Mouse (Mus musculus) lung, embryonic 16.5 days (tissue): Measurements from ENCODE around the gene Scaper. TPM values are rescaled to one million over a fixed set of nuclear protein-coding genes. Genes with fewer than 3 reads are reported as not detected.

Experiments
- ATAC-seq: fragments of 200-750 bp; cut with Nextera tagmentation; 2 replicates; pipeline ENCODE4 v1.8.0; 2017; ENCODE audit warnings: low read depth, mild to moderate bottlenecking, moderate library complexity
- H3K27ac ChIP-seq: fragments of 300-500 bp; sonication (generic); 2 replicates; pipeline ENCODE4 v1.5.1; 2014; ENCODE audit warnings: mild to moderate bottlenecking, control low read depth, low read length
- H3K27me3 ChIP-seq: fragments of 300-500 bp; sonication (generic); 2 replicates; pipeline ENCODE4 v1.6.1; 2014; ENCODE audit warnings: low read depth, low read length, mixed read lengths; ENCODE audit not compliant: control insufficient read depth, insufficient read depth
- H3K36me3 ChIP-seq: fragments of 300-500 bp; sonication (generic); 2 replicates; pipeline ENCODE4 v1.6.1; 2014; ENCODE audit warnings: low read length; ENCODE audit not compliant: control insufficient read depth, insufficient read depth
- H3K4me1 ChIP-seq: fragments of 300-500 bp; sonication (generic); replicated peaks from 2 replicates; pipeline ENCODE4 v1.6.1; 2014; ENCODE audit warnings: low read length, mixed read lengths; ENCODE audit not compliant: control insufficient read depth, insufficient read depth
- H3K4me2 ChIP-seq: fragments of 300-500 bp; sonication (generic); 2 replicates; pipeline ENCODE4 v1.6.1; 2014; ENCODE audit warnings: low read depth, low read length, control low read depth
- H3K4me3 ChIP-seq: fragments of 300-500 bp; sonication (generic); 2 replicates; pipeline ENCODE4 v1.5.1; 2014; ENCODE audit warnings: mild to moderate bottlenecking, low read length, control low read depth
- H3K9ac ChIP-seq: fragments of 300-500 bp; sonication (generic); 2 replicates; pipeline ENCODE4 v1.6.1; 2014; ENCODE audit warnings: low read length, control low read depth
- H3K9me3 ChIP-seq: fragments of 300-500 bp; sonication (generic); 2 replicates; pipeline ENCODE4 v1.6.1; 2016; ENCODE audit warnings: low read length; ENCODE audit not compliant: control insufficient read depth
- WGBS: fragments of 180-500 bp; shearing (Covaris S2); extraction: QIAGEN DNeasy Blood & Tissue Kit; methylation state at CpG from one replicate; pipeline ENCODE4 v1.1.7; 2014; 5-methylcytosine and 5-hydroxymethylcytosine counted together
- polyA plus RNA-seq: library from polyadenylated mRNA; unstranded; fragments of >200 nt; fragmentation: Nextera tagmentation; extraction: Ambion mirVana; gene quantifications from 2 replicates; pipeline ENCODE4 v1.2.1, GENCODE M21; 2015

Scaper gene
- polyA plus RNA-seq: 7.3 and 7.7 TPM in 2 replicates

- Histone ChIP-seq H3K27me3 (no peaks in the 10 kb centered on the region), H3K4me1 (peaks cover 16% of the 10 kb centered on the region), H3K4me3 (peak within 1 kb of the TSS; percentile 88), H3K9ac (peak within 1 kb of the TSS; percentile 96), H3K4me2 (peak within 1 kb of the TSS; percentile 81), H3K27ac (peak within 1 kb of the TSS; percentile 89), H3K36me3 (no peaks in the 10 kb centered on the region), H3K9me3 (no peaks in the 10 kb centered on the region)
- peak; percentile 99 for ATAC-seq
- under 1% methylated on average over 48 of the region's 60 CpGs for WGBS
Measured at GRCm38 (mm10) chr9:55937664-55938617, at the start of gene Scaper. Gene Scaper, minus strand, starts transcription at chr9:55938119.

GRCm38 (mm10) chr9:55946819-55947218 lies 8.9 kb upstream of the Scaper start:
- WGBS: 14% methylated on average over 1 of the region's 1 CpGs
- 0 out of 2 replicates have a peak, but pooled peaks cover 4% of the 10 kb centered on the region for H3K36me3 ChIP-seq

GRCm38 (mm10) chr9:55941356-55941755 lies 3.4 kb upstream of the Scaper start:
- H3K4me2 ChIP-seq: no peak overlapping the region
- ATAC-seq: no peak
- no peaks in the 10 kb centered on the region for H3K27me3 ChIP-seq
- no peaks in the 10 kb centered on the region for H3K9me3 ChIP-seq
- no peak overlapping the region for H3K4me3 ChIP-seq
- no peak overlapping the region for H3K27ac ChIP-seq
- peaks cover 16% of the 10 kb centered on the region for H3K4me1 ChIP-seq
- no peak overlapping the region for H3K9ac ChIP-seq
- H3K36me3 ChIP-seq: 0 out of 2 replicates have a peak, but pooled peaks cover 4% of the 10 kb centered on the region

More at GRCm38 (mm10) chr9:55946819-55947218, 8.9 kb upstream of the Scaper start:
- ATAC-seq: no peak
- H3K4me3 ChIP-seq: no peak overlapping the region
- no peaks in the 10 kb centered on the region for H3K4me1 ChIP-seq
- H3K27me3 ChIP-seq: no peaks in the 10 kb centered on the region
- no peak overlapping the region for H3K4me2 ChIP-seq
- no peak overlapping the region for H3K27ac ChIP-seq
- no peaks in the 10 kb centered on the region for H3K9me3 ChIP-seq
- H3K9ac ChIP-seq: no peak overlapping the region

GRCm38 (mm10) chr9:55938618-55938985 lies 683 bp upstream of the Scaper start:
- H3K36me3 ChIP-seq: no peaks in the 10 kb centered on the region
- no peaks in the 10 kb centered on the region for H3K9me3 ChIP-seq
- peak overlapping the region; percentile 88 for H3K4me3 ChIP-seq
- no peak for ATAC-seq
- H3K27me3 ChIP-seq: no peaks in the 10 kb centered on the region
- H3K4me1 ChIP-seq: peaks cover 16% of the 10 kb centered on the region
- peak overlapping the region; percentile 96 for H3K9ac ChIP-seq
- 34% methylated on average over 6 of the region's 6 CpGs for WGBS
- H3K4me2 ChIP-seq: peak overlapping the region; percentile 72
- H3K27ac ChIP-seq: peak overlapping the region; percentile 57; the same call in 1 of the 2 replicates

- WGBS: 33% methylated on average over 5 of the region's 5 CpGs
- peak overlapping the region; percentile 89 for H3K27ac ChIP-seq
- no peaks in the 10 kb centered on the region for H3K36me3 ChIP-seq
- peak overlapping the region; percentile 88 for H3K4me3 ChIP-seq
- peak overlapping the region; percentile 81 for H3K4me2 ChIP-seq
- peak overlapping the region; percentile 96 for H3K9ac ChIP-seq
- no peak for ATAC-seq
- peaks cover 16% of the 10 kb centered on the region for H3K4me1 ChIP-seq
- no peaks in the 10 kb centered on the region for H3K27me3 ChIP-seq
- no peaks in the 10 kb centered on the region for H3K9me3 ChIP-seq
Measured at GRCm38 (mm10) chr9:55937224-55937663, 675 bp downstream of the Scaper start.

- Histone ChIP-seq H3K9me3 (no peaks in the 10 kb centered on the region), H3K9ac (no peak overlapping the region), H3K4me3 (no peak overlapping the region), H3K27me3 (no peaks in the 10 kb centered on the region), H3K27ac (no peak overlapping the region), H3K4me2 (no peak overlapping the region), H3K36me3 (no peaks in the 10 kb centered on the region), H3K4me1 (peaks cover 4% of the 10 kb centered on the region; the same call in 1 of the 2 replicates)
- ATAC-seq: no peak
- 59% methylated on average over 1 of the region's 1 CpGs for WGBS
Measured at GRCm38 (mm10) chr9:55932482-55932881, 5.4 kb downstream of the Scaper start.

GRCm38 (mm10) chr9:55918579-55918978 lies 19.3 kb downstream of the Scaper start:
- ATAC-seq: no peak
- Histone ChIP-seq H3K27me3 (no peaks in the 10 kb centered on the region), H3K4me2 (no peak overlapping the region), H3K36me3 (no peaks in the 10 kb centered on the region), H3K9me3 (no peaks in the 10 kb centered on the region), H3K9ac (no peak overlapping the region), H3K4me3 (no peak overlapping the region), H3K27ac (no peak overlapping the region), H3K4me1 (no peaks in the 10 kb centered on the region)
- 52% methylated on average over 3 of the region's 3 CpGs for WGBS

- Histone ChIP-seq H3K4me1 (no peaks in the 10 kb centered on the region), H3K9me3 (no peaks in the 10 kb centered on the region), H3K27me3 (no peaks in the 10 kb centered on the region), H3K9ac (no peak overlapping the region), H3K4me3 (no peak overlapping the region), H3K27ac (no peak overlapping the region), H3K36me3 (no peaks in the 10 kb centered on the region), H3K4me2 (no peak overlapping the region)
- ATAC-seq: no peak
Measured at GRCm38 (mm10) chr9:55916751-55917150, 21.2 kb downstream of the Scaper start.

- no peak overlapping the region for H3K4me2 ChIP-seq
- H3K9ac ChIP-seq: no peak overlapping the region
- 92% methylated on average over 2 of the region's 2 CpGs for whole genome bisulfite sequencing
- H3K36me3 ChIP-seq: no peaks in the 10 kb centered on the region
- no peaks in the 10 kb centered on the region for H3K27me3 ChIP-seq
- H3K27ac ChIP-seq: no peak overlapping the region
- ATAC-seq: no peak
- H3K9me3 ChIP-seq: no peaks in the 10 kb centered on the region
- H3K4me1 ChIP-seq: no peaks in the 10 kb centered on the region
- H3K4me3 ChIP-seq: no peak overlapping the region
Measured at GRCm38 (mm10) chr9:55911481-55911880, 26.4 kb downstream of the Scaper start.
